Comparison of ENCODE assay signal across 30 mouse cellular contexts in genomic region chr17:47493653-47494052, GRCm38 (mm10). TPM values are rescaled to one million over a fixed set of nuclear protein-coding genes. Genes with fewer than 3 reads are reported as not detected.
DNase-seq lines count a peak whose midpoint lies in the region; ATAC-seq and TF ChIP-seq lines count a peak whose summit lies in the region.
"Had no signal": no experiment of that assay in that cellular context is flagged by ENCODE, and none has a peak within 500 bp of the region (broad histone marks: within the 10 kb centered on the region; RNA-seq: fewer than 3 reads in every experiment).

No protein-coding gene starts in this region.

- H3K9me3 ChIP-seq in kidney, embryonic 15.5 days (replicated peaks) = no peaks in the 10 kb centered on the region
- H3K9me3 ChIP-seq in liver, embryonic 12.5 days (replicated peaks) = no peaks in the 10 kb centered on the region
- H3K9me3 ChIP-seq in intestine, embryonic 15.5 days = no peaks in the 10 kb centered on the region
- H3K9me3 ChIP-seq: embryonic facial prominence, embryonic 13.5 days; forebrain, embryonic 12.5 days; heart, embryonic 13.5 days; hindbrain, embryonic 12.5 days; lung, embryonic 15.5 days; stomach, embryonic 15.5 days had no signal

- H3K4me2 ChIP-seq in kidney, embryonic 15.5 days = no peak overlapping the region
- H3K4me2 ChIP-seq in liver, embryonic 12.5 days = peak overlapping the region; percentile 21
- H3K4me2 ChIP-seq in intestine, embryonic 15.5 days (replicated peaks) = no peak overlapping the region
- H3K4me2 ChIP-seq: embryonic facial prominence, embryonic 13.5 days; forebrain, embryonic 12.5 days; heart, embryonic 13.5 days; hindbrain, embryonic 12.5 days; lung, embryonic 15.5 days; stomach, embryonic 15.5 days had no signal

- no peak for TF ChIP-seq CTCF in small intestine, adult 2 months (IDR thresholded peaks at IDR 0.05; ENCODE audit: extremely low read depth, insufficient read length, insufficient replicate concordance, low read depth, low read length)

- 90% methylated on average over 6 of the region's 6 CpGs for WGBS in kidney, embryonic 15.5 days
- WGBS in liver, embryonic 12.5 days (ENCODE audit: insufficient replicate concordance) = 82% methylated on average over 6 of the region's 6 CpGs
- WGBS in intestine, embryonic 15.5 days = 84% methylated on average over 6 of the region's 6 CpGs
- 28% methylated on average over 6 of the region's 6 CpGs for WGBS in small intestine, adult 2 months

- H3K27me3 ChIP-seq in kidney, embryonic 15.5 days = no peaks in the 10 kb centered on the region
- H3K27me3 ChIP-seq in liver, embryonic 12.5 days (replicated peaks) = no peaks in the 10 kb centered on the region
- H3K27me3 ChIP-seq in intestine, embryonic 15.5 days (replicated peaks) = no peaks in the 10 kb centered on the region
- no peaks in the 10 kb centered on the region for H3K27me3 ChIP-seq in small intestine, adult 2 months (ENCODE audit: control insufficient read depth, insufficient read depth, low read length)
- H3K27me3 ChIP-seq: CH12.LX; embryonic facial prominence, embryonic 13.5 days; forebrain, embryonic 12.5 days; heart, embryonic 13.5 days; hindbrain, embryonic 12.5 days; lung, embryonic 15.5 days; stomach, embryonic 15.5 days had no signal

- H3K4me1 ChIP-seq in kidney, embryonic 15.5 days = no peaks in the 10 kb centered on the region
- H3K4me1 ChIP-seq in liver, embryonic 12.5 days = peaks cover 18% of the 10 kb centered on the region
- no peaks in the 10 kb centered on the region for H3K4me1 ChIP-seq in intestine, embryonic 15.5 days (replicated peaks)
- H3K4me1 ChIP-seq in small intestine, adult 2 months (ENCODE audit: control insufficient read depth, insufficient read depth, insufficient read length, low read length) = peaks cover 9% of the 10 kb centered on the region; the same call in 1 of the 2 replicates
- H3K4me1 ChIP-seq: embryonic facial prominence, embryonic 13.5 days; forebrain, embryonic 12.5 days; heart, embryonic 13.5 days; hindbrain, embryonic 12.5 days; lung, embryonic 15.5 days; stomach, embryonic 15.5 days had no signal

- H3K9ac ChIP-seq in kidney, embryonic 15.5 days = no peak overlapping the region
- H3K9ac ChIP-seq in liver, embryonic 12.5 days = 0 out of 2 replicates have a peak overlapping the region, but pooled peaks have one; percentile 18
- no peak overlapping the region for H3K9ac ChIP-seq in intestine, embryonic 15.5 days
- H3K9ac ChIP-seq: embryonic facial prominence, embryonic 13.5 days; forebrain, embryonic 12.5 days; heart, embryonic 13.5 days; hindbrain, embryonic 12.5 days; liver, embryonic 14.5 days; lung, embryonic 15.5 days; stomach, embryonic 15.5 days had no signal

- H3K27ac ChIP-seq in kidney, embryonic 15.5 days = no peak overlapping the region
- H3K27ac ChIP-seq in liver, embryonic 12.5 days = peak overlapping the region; percentile 76
- 0 out of 2 replicates have a peak overlapping the region, but pooled peaks have one; percentile 40 for H3K27ac ChIP-seq in intestine, embryonic 15.5 days
- peak overlapping the region; percentile 37 for H3K27ac ChIP-seq in small intestine, adult 2 months (ENCODE audit: insufficient read depth, low read depth, low read length)
- H3K27ac ChIP-seq: embryonic facial prominence, embryonic 13.5 days; forebrain, embryonic 12.5 days; heart, embryonic 13.5 days; hindbrain, embryonic 12.5 days; liver, embryonic 14.5 days; lung, embryonic 15.5 days; stomach, embryonic 15.5 days had no signal

- TF ChIP-seq POLR2A in small intestine, adult 2 months (IDR thresholded peaks at IDR 0.05; ENCODE audit: low read depth, low read length) = no peak

- no peak for ATAC-seq in kidney, embryonic 15.5 days (replicated peaks; ENCODE audit: low FRiP score)
- no peak for ATAC-seq in liver, embryonic 12.5 days
- ATAC-seq in intestine, embryonic 15.5 days = peak; percentile 72
- ATAC-seq: midbrain, embryonic 16.5 days had no signal

- H3K4me3 ChIP-seq in kidney, embryonic 15.5 days (replicated peaks) = no peak overlapping the region
- H3K4me3 ChIP-seq in liver, embryonic 12.5 days = no peak overlapping the region
- H3K4me3 ChIP-seq in intestine, embryonic 15.5 days (replicated peaks) = no peak overlapping the region
- H3K4me3 ChIP-seq in small intestine, adult 2 months (ENCODE audit: low read depth, low read length) = no peak overlapping the region
- H3K4me3 ChIP-seq: embryonic facial prominence, embryonic 13.5 days; erythroblast, embryonic 14.5 days; forebrain, embryonic 12.5 days; heart, embryonic 13.5 days; hindbrain, embryonic 12.5 days; lung, embryonic 15.5 days; stomach, embryonic 15.5 days had no signal

- H3K36me3 ChIP-seq in kidney, embryonic 15.5 days = peaks cover 98% of the 10 kb centered on the region
- H3K36me3 ChIP-seq in liver, embryonic 12.5 days = peaks cover 98% of the 10 kb centered on the region
- H3K36me3 ChIP-seq in intestine, embryonic 15.5 days = peaks cover 66% of the 10 kb centered on the region
- H3K36me3 ChIP-seq in small intestine, adult 2 months (ENCODE audit: control insufficient read depth, insufficient read depth, low read length) = peaks cover 74% of the 10 kb centered on the region

- DNase-seq in kidney, adult 18-20 months = peak; percentile 63
- no peak for DNase-seq in liver
- no peak for DNase-seq in adrenal gland, postnatal 10 days
- DNase-seq: adrenal gland, postnatal 14 days; B cell, adult 2 months; cerebellum, adult 8-10 months; cerebellum, postnatal 36 days; embryo, embryonic 11 days; heart, postnatal 14 days; lung, postnatal 36 days; thymus, adult 18-20 months; thymus, postnatal 4 days had no signal

RNA-seq across cellular contexts. Expression of gene Taf8, which starts 8.4 kb away (rescaled TPM):
- polyA plus RNA-seq in kidney, embryonic 15.5 days (2015; fragmentation: Nextera tagmentation; extraction: Ambion mirVana) = 32.2 and 37.0 TPM in 2 replicates
- polyA plus RNA-seq in liver, embryonic 12.5 days (2016; fragmentation: Nextera tagmentation; extraction: Ambion mirVana) = 17.6 and 18.0 TPM in 2 replicates
- polyA plus RNA-seq in intestine, embryonic 15.5 days (2015; fragmentation: Nextera tagmentation; extraction: Ambion mirVana) = 20.4 and 21.9 TPM in 2 replicates
- polyA plus RNA-seq in small intestine, adult 2 months (2012; rRNA removed) = 6.2 and 13.3 TPM in 2 replicates
- 10 to 100 TPM; 15.4 to 19.1 TPM for total RNA-seq in adrenal gland, postnatal 10 days (2021)

RNA-seq across cellular contexts. Expression of gene Ccnd3, which starts 11.2 kb away (rescaled TPM):
- 272 and 294 TPM in 2 replicates for polyA plus RNA-seq in kidney, embryonic 15.5 days (2015; fragmentation: Nextera tagmentation; extraction: Ambion mirVana)
- polyA plus RNA-seq in liver, embryonic 12.5 days (2016; fragmentation: Nextera tagmentation; extraction: Ambion mirVana) = 546 and 555 TPM in 2 replicates
- 394 and 407 TPM in 2 replicates for polyA plus RNA-seq in intestine, embryonic 15.5 days (2015; fragmentation: Nextera tagmentation; extraction: Ambion mirVana)
- 49.9 and 54.9 TPM in 2 replicates for polyA plus RNA-seq in small intestine, adult 2 months (2012; rRNA removed)
- 100 to 1,000 TPM; 178 to 185 TPM for total RNA-seq in adrenal gland, postnatal 10 days (2021)

RNA-seq across cellular contexts. Expression of gene 1700001C19Rik, which starts 56.5 kb away (rescaled TPM):
- polyA plus RNA-seq in kidney, embryonic 15.5 days (2015; fragmentation: Nextera tagmentation; extraction: Ambion mirVana) = 0.26 and 0.46 TPM in 2 replicates
- polyA plus RNA-seq in liver, embryonic 12.5 days (2016; fragmentation: Nextera tagmentation; extraction: Ambion mirVana) = 0.62 and 0.66 TPM in 2 replicates
- 0.28 and 0.38 TPM in 2 replicates for polyA plus RNA-seq in intestine, embryonic 15.5 days (2015; fragmentation: Nextera tagmentation; extraction: Ambion mirVana)
- polyA plus RNA-seq in small intestine, adult 2 months (2012; rRNA removed) = 0.08 TPM in 1 of 2 replicates, not detected in the other
- total RNA-seq in adrenal gland, postnatal 10 days (2021) = 1 to 10 TPM in 1 of 2 experiments, under 1 TPM in 1; 0.79 to 1.9 TPM
- total RNA-seq: CH12.LX; gastrocnemius, postnatal 4 days; heart, postnatal 14 days; layer of hippocampus, postnatal 25 days; left cerebral cortex, postnatal 10 days had no signal
- polyA plus RNA-seq: erythroblast, embryonic 14.5 days had no signal

RNA-seq across cellular contexts. Expression of gene AI661453, which starts 57.2 kb away (rescaled TPM):
- 1.7 and 2.1 TPM in 2 replicates for polyA plus RNA-seq in kidney, embryonic 15.5 days (2015; fragmentation: Nextera tagmentation; extraction: Ambion mirVana)
- polyA plus RNA-seq in liver, embryonic 12.5 days (2016; fragmentation: Nextera tagmentation; extraction: Ambion mirVana) = 0.10 and 0.31 TPM in 2 replicates
- polyA plus RNA-seq in intestine, embryonic 15.5 days (2015; fragmentation: Nextera tagmentation; extraction: Ambion mirVana) = 3.1 and 3.7 TPM in 2 replicates
- 21.8 and 27.3 TPM in 2 replicates for polyA plus RNA-seq in small intestine, adult 2 months (2012; rRNA removed)
- 1 to 10 TPM; 1.8 to 2.6 TPM for total RNA-seq in adrenal gland, postnatal 10 days (2021)
- total RNA-seq: CH12.LX had no signal
- polyA plus RNA-seq: erythroblast, embryonic 14.5 days; neural tube, embryonic 14.5 days had no signal
